8 mouse cellular contexts compared by ENCODE assay signal in the genomic region with DNA sequence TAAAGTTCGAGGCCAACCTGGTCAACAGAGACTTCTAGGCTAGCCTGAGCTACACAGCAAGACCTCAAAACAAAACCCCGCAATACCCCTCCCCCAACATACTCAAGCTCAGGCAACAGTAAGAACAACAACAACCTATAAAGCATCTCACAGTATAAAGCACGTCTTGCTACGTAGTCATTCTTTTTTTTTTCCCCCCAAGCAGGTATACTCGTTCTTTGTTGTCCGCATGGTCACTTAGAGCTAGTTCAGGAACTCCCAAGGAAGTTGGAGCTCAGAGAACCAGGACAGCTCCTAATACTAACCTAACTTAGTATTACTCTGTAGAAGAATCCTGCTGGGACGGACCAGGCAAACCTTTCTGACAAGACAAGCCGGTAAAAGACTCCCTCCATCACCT. TPM values are rescaled to one million over a fixed set of nuclear protein-coding genes. Genes with fewer than 3 reads are reported as not detected.
A peak's percentile ranks its signal among the peaks of the same experiment; 100 is the strongest.
DNase-seq lines count a peak whose midpoint lies in the region; ATAC-seq and TF ChIP-seq lines count a peak whose summit lies in the region.

No protein-coding gene starts in this region.

- peak overlapping the region; percentile 68 for H3K4me3 ChIP-seq in heart, embryonic 15.5 days
- peak overlapping the region; percentile 92 for H3K4me3 ChIP-seq in ES-Bruce4 (ENCODE audit: low read depth, low read length)
- H3K4me3 ChIP-seq in forebrain, embryonic 10.5 days = peak overlapping the region; percentile 82
- H3K4me3 ChIP-seq in liver, embryonic 13.5 days (replicated peaks) = peak overlapping the region; percentile 96

- intact Hi-C loops in heart, postnatal 14 days (cut with DNase I) = no loop called here

- TF ChIP-seq CTCF in ES-Bruce4 (IDR thresholded peaks at IDR 0.05; ENCODE audit: low read depth, low read length) = no peak

- no peak overlapping the region for H3K27ac ChIP-seq in heart, embryonic 15.5 days
- H3K27ac ChIP-seq in ES-Bruce4 (ENCODE audit: insufficient read depth, low read length) = no peak overlapping the region
- peak overlapping the region; percentile 99 for H3K27ac ChIP-seq in forebrain, embryonic 10.5 days
- peak overlapping the region; percentile 96 for H3K27ac ChIP-seq in liver, embryonic 13.5 days

- no peak for TF ChIP-seq POLR2A in ES-Bruce4 (IDR thresholded peaks at IDR 0.05; ENCODE audit: insufficient read depth, low read length)

- no peak for TF ChIP-seq EP300 in ES-Bruce4 (IDR thresholded peaks at IDR 0.05; ENCODE audit: insufficient read depth, low read depth, low read length)

- H3K4me2 ChIP-seq in heart, embryonic 15.5 days = peak overlapping the region; percentile 86
- H3K4me2 ChIP-seq in liver, embryonic 13.5 days = peak overlapping the region; percentile 84

- H3K36me3 ChIP-seq in heart, embryonic 15.5 days = no peaks in the 10 kb centered on the region
- no peaks in the 10 kb centered on the region for H3K36me3 ChIP-seq in ES-Bruce4 (ENCODE audit: control insufficient read depth, insufficient read depth, low read length, poor library complexity, severe bottlenecking)
- peaks cover 16% of the 10 kb centered on the region for H3K36me3 ChIP-seq in forebrain, embryonic 10.5 days (replicated peaks)
- H3K36me3 ChIP-seq in liver, embryonic 13.5 days = no peaks in the 10 kb centered on the region

- DNase-seq in heart, postnatal 14 days = no peak
- DNase-seq in forebrain, embryonic 10.5 days (ENCODE audit: extremely low spot score, low spot score) = no peak
- no peak for DNase-seq in liver, embryonic 13.5 days
- no peak for DNase-seq in adrenal gland, postnatal 36 days
- no peak for DNase-seq in ovary, postnatal 10 days (ENCODE audit: low spot score)

- no peak for ATAC-seq in heart, embryonic 15.5 days (replicated peaks; ENCODE audit: insufficient number of reproducible peaks, insufficient read depth, low FRiP score, low read depth)
- no peak for ATAC-seq in liver, embryonic 13.5 days (ENCODE audit: low read depth)
- no peak for ATAC-seq in megakaryocyte progenitor cell, adult 5-6 weeks (replicated peaks; ENCODE audit: poor library complexity)

- WGBS in heart, embryonic 15.5 days = 9% methylated on average over 8 of the region's 8 CpGs
- 17% methylated on average over 8 of the region's 8 CpGs for WGBS in forebrain, embryonic 10.5 days
- 9% methylated on average over 8 of the region's 8 CpGs for WGBS in liver, embryonic 13.5 days (ENCODE audit: insufficient replicate concordance)

- H3K4me1 ChIP-seq in heart, embryonic 15.5 days (replicated peaks) = peaks cover 11% of the 10 kb centered on the region
- no peaks in the 10 kb centered on the region for H3K4me1 ChIP-seq in ES-Bruce4 (ENCODE audit: control insufficient read depth, insufficient read depth, low read length)
- H3K4me1 ChIP-seq in forebrain, embryonic 10.5 days = peaks cover 23% of the 10 kb centered on the region
- H3K4me1 ChIP-seq in liver, embryonic 13.5 days (replicated peaks) = peaks cover 36% of the 10 kb centered on the region

- no peaks in the 10 kb centered on the region for H3K27me3 ChIP-seq in heart, embryonic 15.5 days
- no peaks in the 10 kb centered on the region for H3K27me3 ChIP-seq in ES-Bruce4 (ENCODE audit: control insufficient read depth, insufficient read depth, low read length, poor library complexity, severe bottlenecking)
- H3K27me3 ChIP-seq in forebrain, embryonic 10.5 days (ENCODE audit: poor library complexity, severe bottlenecking) = no peaks in the 10 kb centered on the region
- no peaks in the 10 kb centered on the region for H3K27me3 ChIP-seq in liver, embryonic 13.5 days

- H3K9ac ChIP-seq in heart, embryonic 15.5 days = peak overlapping the region; percentile 96
- peak overlapping the region; percentile 89 for H3K9ac ChIP-seq in ES-Bruce4 (ENCODE audit: low read depth, poor library complexity, severe bottlenecking)
- peak overlapping the region; percentile 96 for H3K9ac ChIP-seq in liver, embryonic 13.5 days

- no peaks in the 10 kb centered on the region for H3K9me3 ChIP-seq in heart, embryonic 15.5 days (replicated peaks)
- no peaks in the 10 kb centered on the region for H3K9me3 ChIP-seq in ES-Bruce4 (replicated peaks; ENCODE audit: control insufficient read depth, insufficient read depth, low read length, poor library complexity, severe bottlenecking)
- H3K9me3 ChIP-seq in forebrain, embryonic 10.5 days = no peaks in the 10 kb centered on the region
- H3K9me3 ChIP-seq in liver, embryonic 13.5 days (replicated peaks) = no peaks in the 10 kb centered on the region

RNA-seq across cellular contexts. Expression of a gene that starts 1.0 kb away (rescaled TPM):
- polyA plus RNA-seq in heart, embryonic 15.5 days (2015; fragmentation: Nextera tagmentation; extraction: Ambion mirVana) = 33.2 and 33.3 TPM in 2 replicates
- total RNA-seq in heart, postnatal 14 days (2021) = 10 to 100 TPM; 22.0 to 29.0 TPM
- polyA plus RNA-seq in ES-Bruce4 (2011; ENCODE audit: insufficient read depth, insufficient read length, low read depth, missing spikeins) = 107 and 113 TPM in 2 replicates
- polyA plus RNA-seq in forebrain, embryonic 10.5 days (2016; fragmentation: Nextera tagmentation; extraction: Ambion mirVana) = 80.0 and 83.1 TPM in 2 replicates
- polyA plus RNA-seq in liver, embryonic 13.5 days (2015; fragmentation: Nextera tagmentation; extraction: Ambion mirVana) = 37.2 and 39.3 TPM in 2 replicates
- 10 to 100 TPM; 36.8 to 42.1 TPM for total RNA-seq in adrenal gland, postnatal 36 days (2021)
- 162 and 180 TPM in 2 replicates for total RNA-seq in megakaryocyte progenitor cell, adult 5-6 weeks (2015)
- 196 and 241 TPM in 2 replicates for total RNA-seq in megakaryocyte progenitor cell, adult 5-6 weeks (2017)

RNA-seq across cellular contexts. Expression of a gene that starts 14.4 kb away (rescaled TPM):
- polyA plus RNA-seq in heart, embryonic 15.5 days (2015; fragmentation: Nextera tagmentation; extraction: Ambion mirVana) = 2.1 and 2.7 TPM in 2 replicates
- total RNA-seq in heart, postnatal 14 days (2021) = 1 to 10 TPM in 1 of 2 experiments, under 1 TPM in 1; 0.88 to 1.6 TPM
- 5.2 and 5.7 TPM in 2 replicates for polyA plus RNA-seq in ES-Bruce4 (2011; ENCODE audit: insufficient read depth, insufficient read length, low read depth, missing spikeins)
- polyA plus RNA-seq in forebrain, embryonic 10.5 days (2016; fragmentation: Nextera tagmentation; extraction: Ambion mirVana) = 5.8 and 6.9 TPM in 2 replicates
- polyA plus RNA-seq in liver, embryonic 13.5 days (2015; fragmentation: Nextera tagmentation; extraction: Ambion mirVana) = 0.75 and 1.1 TPM in 2 replicates
- total RNA-seq in adrenal gland, postnatal 36 days (2021) = 1 to 10 TPM; 1.3 to 2.1 TPM
- 2.4 and 4.3 TPM in 2 replicates for total RNA-seq in megakaryocyte progenitor cell, adult 5-6 weeks (2015)
- total RNA-seq in megakaryocyte progenitor cell, adult 5-6 weeks (2017) = 3.0 and 4.0 TPM in 2 replicates

RNA-seq across cellular contexts. Expression of a gene that starts 52.5 kb away (rescaled TPM):
- 31.8 and 32.3 TPM in 2 replicates for polyA plus RNA-seq in heart, embryonic 15.5 days (2015; fragmentation: Nextera tagmentation; extraction: Ambion mirVana)
- 1 to 10 TPM; 2.4 to 4.1 TPM for total RNA-seq in heart, postnatal 14 days (2021)
- polyA plus RNA-seq in ES-Bruce4 (2011; ENCODE audit: insufficient read depth, insufficient read length, low read depth, missing spikeins) = 57.2 and 58.6 TPM in 2 replicates
- 66.9 and 72.7 TPM in 2 replicates for polyA plus RNA-seq in forebrain, embryonic 10.5 days (2016; fragmentation: Nextera tagmentation; extraction: Ambion mirVana)
- 36.0 and 45.5 TPM in 2 replicates for polyA plus RNA-seq in liver, embryonic 13.5 days (2015; fragmentation: Nextera tagmentation; extraction: Ambion mirVana)
- 1 to 10 TPM; 3.1 to 3.6 TPM for total RNA-seq in adrenal gland, postnatal 36 days (2021)
- total RNA-seq in megakaryocyte progenitor cell, adult 5-6 weeks (2015) = 51.2 and 57.3 TPM in 2 replicates
- 75.0 and 91.7 TPM in 2 replicates for total RNA-seq in megakaryocyte progenitor cell, adult 5-6 weeks (2017)

Comparison
In these comparisons a context has a peak if more than half of its experiments do, and no peak if none do; other contexts are left out.
1. H3K27ac ChIP-seq: peak in forebrain, embryonic 10.5 days (single experiment) and liver, embryonic 13.5 days (single experiment); none in heart, embryonic 15.5 days (single experiment) and ES-Bruce4 (single experiment).
2. Peak in every context shown above with its lines, with median percentiles within 50 percentile points of each other: H3K4me3 ChIP-seq and H3K9ac ChIP-seq.